Mouse (Mus musculus) forebrain, embryonic 12.5 days (tissue): Measurements from ENCODE around the gene Zfp92. TPM values are rescaled to one million over a fixed set of nuclear protein-coding genes. Genes with fewer than 3 reads are reported as not detected.

Experiments
- ATAC-seq: fragments of 200-750 bp; cut with Nextera tagmentation; 2 replicates; pipeline ENCODE4 v1.8.0; 2017; ENCODE audit warnings: moderate TSS enrichment; ENCODE audit not compliant: low FRiP score
- H3K27ac ChIP-seq: fragments of 300-500 bp; sonication (generic); 2 replicates; pipeline ENCODE4 v1.5.1; 2016; ENCODE audit warnings: mild to moderate bottlenecking
- H3K27me3 ChIP-seq: fragments of 300-500 bp; sonication (generic); 2 replicates; pipeline ENCODE4 v1.6.1; 2016; ENCODE audit warnings: mild to moderate bottlenecking
- H3K36me3 ChIP-seq: fragments of 300-500 bp; sonication (generic); replicated peaks from 2 replicates; pipeline ENCODE4 v1.6.1; 2016; ENCODE audit warnings: mild to moderate bottlenecking
- H3K4me1 ChIP-seq: fragments of 300-500 bp; sonication (generic); 2 replicates; pipeline ENCODE4 v1.6.1; 2016
- H3K4me2 ChIP-seq: fragments of 300-500 bp; sonication (generic); 2 replicates; pipeline ENCODE4 v1.6.1; 2016; ENCODE audit warnings: mild to moderate bottlenecking, moderate library complexity
- H3K4me3 ChIP-seq: fragments of 300-500 bp; sonication (generic); replicated peaks from 2 replicates; pipeline ENCODE4 v1.5.1; 2016; ENCODE audit warnings: mild to moderate bottlenecking
- H3K9ac ChIP-seq: fragments of 300-500 bp; sonication (generic); 2 replicates; pipeline ENCODE4 v1.6.1; 2016; ENCODE audit warnings: mild to moderate bottlenecking
- H3K9me3 ChIP-seq: fragments of 300-500 bp; sonication (generic); 2 replicates; pipeline ENCODE4 v1.6.1; 2016
- WGBS: fragments of 180-500 bp; shearing (Covaris S2); methylation state at CpG from one replicate; pipeline ENCODE4 v1.1.7; 2016; 5-methylcytosine and 5-hydroxymethylcytosine counted together
- polyA plus RNA-seq: library from polyadenylated mRNA; unstranded; fragments of >200 nt; fragmentation: Nextera tagmentation; extraction: Ambion mirVana; gene quantifications from 2 replicates; pipeline ENCODE4 v1.2.1, GENCODE M21; 2016

Gene Zfp92
- polyA plus RNA-seq, 1 experiment from 2014 or later = 0.17 TPM

- H3K36me3 ChIP-seq = no peaks in the 10 kb centered on the region
- WGBS = 76% methylated on average over 2 of the region's 2 CpGs
- ATAC-seq = no peak
Observed at GRCm38 (mm10) chrX:73476621-73477020, 65.7 kb downstream of the Zfp92 start.

GRCm38 (mm10) chrX:73477500-73477899 lies 66.6 kb downstream of the Zfp92 start:
- ATAC-seq = no peak
- WGBS = 85% methylated on average over 2 of the region's 2 CpGs

More at GRCm38 (mm10) chrX:73476621-73477020, 65.7 kb downstream of the Zfp92 start:
- Histone ChIP-seq H3K4me1 (no peaks in the 10 kb centered on the region), H3K9me3 (no peaks in the 10 kb centered on the region), H3K4me3 (no peak overlapping the region), H3K27me3 (peaks cover 17% of the 10 kb centered on the region; the same call in 1 of the 2 replicates), H3K4me2 (no peak overlapping the region), H3K27ac (no peak overlapping the region), H3K9ac (no peak overlapping the region)

More at GRCm38 (mm10) chrX:73477500-73477899, 66.6 kb downstream of the Zfp92 start:
- Histone ChIP-seq H3K4me2 (no peak overlapping the region), H3K4me1 (no peaks in the 10 kb centered on the region), H3K4me3 (no peak overlapping the region), H3K9ac (no peak overlapping the region), H3K36me3 (no peaks in the 10 kb centered on the region), H3K27ac (no peak overlapping the region), H3K27me3 (peaks cover 17% of the 10 kb centered on the region; the same call in 1 of the 2 replicates), H3K9me3 (no peaks in the 10 kb centered on the region)

Other genes starting within 250 kb of the Zfp92 start
- gene Spin2d, start 234.1 kb upstream of the Zfp92 start, polyA plus RNA-seq = not detected in 2 replicates
- 13.6 and 14.0 TPM in 2 replicates for gene Xlr3b, start 218.9 kb upstream of the Zfp92 start, polyA plus RNA-seq
- gene Xlr4b, start 196.8 kb upstream of the Zfp92 start, polyA plus RNA-seq = 0.28 and 0.93 TPM in 2 replicates
- 20.5 and 22.5 TPM in 2 replicates for gene F8a, start 182.8 kb upstream of the Zfp92 start, polyA plus RNA-seq
- gene Xlr4c, start 168.0 kb upstream of the Zfp92 start, polyA plus RNA-seq = 0.20 TPM in 1 of 2 replicates, not detected in the other
- 0.23 TPM in 1 of 2 replicates, not detected in the other for gene Xlr3c, start 145.7 kb upstream of the Zfp92 start, polyA plus RNA-seq
- not detected in 2 replicates for gene Xlr5a, start 118.1 kb upstream of the Zfp92 start, polyA plus RNA-seq
- not detected in 2 replicates for gene Xlr5c, start 118.1 kb upstream of the Zfp92 start, polyA plus RNA-seq
- not detected in 2 replicates for gene Gm45015, start 74.3 kb upstream of the Zfp92 start, polyA plus RNA-seq
- 20.7 and 22.1 TPM in 2 replicates for gene Zfp275, start 68.5 kb upstream of the Zfp92 start, polyA plus RNA-seq
- not detected in 2 replicates for gene Gm18336, start 12.4 kb upstream of the Zfp92 start, polyA plus RNA-seq
- not detected in 2 replicates for gene Trex2, start 24.2 kb downstream of the Zfp92 start, polyA plus RNA-seq
- gene Haus7, start 47.9 kb downstream of the Zfp92 start, polyA plus RNA-seq = 68.2 and 72.9 TPM in 2 replicates
- 21.4 and 21.5 TPM in 2 replicates for gene Bgn, start 72.5 kb downstream of the Zfp92 start, polyA plus RNA-seq
- 0.74 and 0.78 TPM in 2 replicates for gene Atp2b3, start 92.0 kb downstream of the Zfp92 start, polyA plus RNA-seq
- 3.7 and 5.4 TPM in 2 replicates for gene Dusp9, start 228.3 kb downstream of the Zfp92 start, polyA plus RNA-seq
- gene Pnck, start 249.0 kb downstream of the Zfp92 start, polyA plus RNA-seq = 31.2 and 32.1 TPM in 2 replicates